Comparison of ENCODE assay signal across 11 mouse cellular contexts in the genomic region with DNA sequence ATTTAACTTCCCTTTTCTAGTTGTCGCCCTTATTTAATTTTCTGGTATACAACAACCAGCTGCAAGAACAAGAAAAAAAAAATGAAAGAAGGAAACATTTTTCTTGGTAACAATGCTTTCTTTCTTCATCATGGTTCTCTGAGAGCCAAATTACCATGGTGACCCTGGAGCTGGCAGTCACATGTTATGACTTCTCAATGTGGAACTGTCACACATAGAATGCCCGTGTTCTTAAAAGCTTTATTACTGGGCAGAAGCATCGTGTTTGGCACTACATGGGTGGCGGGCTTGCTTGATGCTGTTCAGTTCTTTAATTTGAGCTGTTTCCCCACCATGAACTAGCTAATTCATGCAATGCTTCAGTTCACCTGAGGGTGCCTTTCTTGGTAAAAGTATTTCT.
DNase-seq lines count a peak whose midpoint lies in the region; ATAC-seq lines count a peak whose summit lies in the region.
"Had no signal": no experiment of that assay in that cellular context is flagged by ENCODE, and none has a peak within 500 bp of the region (broad histone marks: within the 10 kb centered on the region; RNA-seq: fewer than 3 reads in every experiment).

No protein-coding gene starts in this region.

- no peaks in the 10 kb centered on the region for H3K9me3 ChIP-seq in forebrain, embryonic 16.5 days (ENCODE audit: control insufficient read depth, low read length)
- H3K9me3 ChIP-seq in forebrain, embryonic 12.5 days = no peaks in the 10 kb centered on the region
- no peaks in the 10 kb centered on the region for H3K9me3 ChIP-seq in kidney, embryonic 15.5 days (replicated peaks)
- H3K9me3 ChIP-seq: heart, embryonic 10.5 days; liver, embryonic 12.5 days had no signal

- ATAC-seq in forebrain, embryonic 16.5 days = peak; percentile 68
- no peak for ATAC-seq in forebrain, embryonic 12.5 days (ENCODE audit: low FRiP score)
- ATAC-seq in kidney, embryonic 15.5 days (replicated peaks; ENCODE audit: low FRiP score) = no peak
- ATAC-seq: liver, embryonic 12.5 days had no signal

- 25% methylated on average over 4 of the region's 4 CpGs for WGBS in forebrain, embryonic 16.5 days
- 52% methylated on average over 4 of the region's 4 CpGs for WGBS in forebrain, embryonic 12.5 days
- WGBS in kidney, embryonic 15.5 days = 82% methylated on average over 4 of the region's 4 CpGs

- no peaks in the 10 kb centered on the region for H3K4me1 ChIP-seq in forebrain, embryonic 16.5 days (replicated peaks; ENCODE audit: control insufficient read depth, insufficient read depth, low read length)
- no peaks in the 10 kb centered on the region for H3K4me1 ChIP-seq in forebrain, embryonic 12.5 days
- no peaks in the 10 kb centered on the region for H3K4me1 ChIP-seq in kidney, embryonic 15.5 days
- H3K4me1 ChIP-seq: heart, embryonic 10.5 days; liver, embryonic 12.5 days had no signal

- no peak overlapping the region for H3K4me3 ChIP-seq in forebrain, embryonic 16.5 days (replicated peaks; ENCODE audit: low read length)
- H3K4me3 ChIP-seq in forebrain, embryonic 12.5 days (replicated peaks) = no peak overlapping the region
- H3K4me3 ChIP-seq in kidney, embryonic 15.5 days (replicated peaks) = no peak overlapping the region
- H3K4me3 ChIP-seq: heart, embryonic 10.5 days; liver, embryonic 12.5 days had no signal

- H3K9ac ChIP-seq in forebrain, embryonic 16.5 days (replicated peaks; ENCODE audit: low read depth, low read length) = no peak overlapping the region
- H3K9ac ChIP-seq in forebrain, embryonic 12.5 days = no peak overlapping the region
- no peak overlapping the region for H3K9ac ChIP-seq in kidney, embryonic 15.5 days
- H3K9ac ChIP-seq: liver, embryonic 12.5 days had no signal

- peak; percentile 3 for DNase-seq in retina, postnatal 1 day
- no peak for DNase-seq in retina, embryonic 14.5 days (ENCODE audit: low spot score)
- peak; percentile 37 for DNase-seq in layer of hippocampus, adult 11-12 months (ENCODE audit: low spot score)
- DNase-seq in right cerebral cortex, postnatal 36 days (ENCODE audit: low spot score in 2 of 2) = peak; percentile 1 to 11
- no peak for DNase-seq in lung, postnatal 4 days
- DNase-seq: kidney, postnatal 14 days had no signal

- H3K4me2 ChIP-seq in forebrain, embryonic 16.5 days (ENCODE audit: low read length) = no peak overlapping the region
- H3K4me2 ChIP-seq in forebrain, embryonic 12.5 days = no peak overlapping the region
- no peak overlapping the region for H3K4me2 ChIP-seq in kidney, embryonic 15.5 days
- H3K4me2 ChIP-seq: liver, embryonic 12.5 days had no signal

- no peaks in the 10 kb centered on the region for H3K27me3 ChIP-seq in forebrain, embryonic 16.5 days (replicated peaks; ENCODE audit: control insufficient read depth, insufficient read depth, low read length)
- no peaks in the 10 kb centered on the region for H3K27me3 ChIP-seq in forebrain, embryonic 12.5 days
- no peaks in the 10 kb centered on the region for H3K27me3 ChIP-seq in kidney, embryonic 15.5 days
- H3K27me3 ChIP-seq: liver, embryonic 12.5 days had no signal

- H3K36me3 ChIP-seq in forebrain, embryonic 16.5 days (ENCODE audit: control insufficient read depth, insufficient read depth) = no peaks in the 10 kb centered on the region
- H3K36me3 ChIP-seq in forebrain, embryonic 12.5 days (replicated peaks) = no peaks in the 10 kb centered on the region
- no peaks in the 10 kb centered on the region for H3K36me3 ChIP-seq in kidney, embryonic 15.5 days
- H3K36me3 ChIP-seq: heart, embryonic 10.5 days; liver, embryonic 12.5 days had no signal

- H3K27ac ChIP-seq in forebrain, embryonic 16.5 days (ENCODE audit: low read length) = no peak overlapping the region
- H3K27ac ChIP-seq in forebrain, embryonic 12.5 days = no peak overlapping the region
- no peak overlapping the region for H3K27ac ChIP-seq in kidney, embryonic 15.5 days
- H3K27ac ChIP-seq: heart, embryonic 10.5 days; liver, embryonic 12.5 days had no signal

Comparison
In these comparisons a context has a peak if more than half of its experiments do, and no peak if none do; other contexts are left out.
1. DNase-seq: peak in retina, postnatal 1 day (single experiment), layer of hippocampus, adult 11-12 months (single experiment) and right cerebral cortex, postnatal 36 days (2 of 2); none in retina, embryonic 14.5 days (single experiment) and lung, postnatal 4 days (0 of 2).